Mouse (Mus musculus): ENCODE measurements at regions not wholly inside any gene's neighbourhood (a gene's known extent, or its start where the extent isn't known, plus 50 kb on each side); places are given as distances from the start of the nearest gene placed in this dataset.
A peak's percentile ranks its signal among the peaks of the same experiment; 100 is the strongest.

DNA sequence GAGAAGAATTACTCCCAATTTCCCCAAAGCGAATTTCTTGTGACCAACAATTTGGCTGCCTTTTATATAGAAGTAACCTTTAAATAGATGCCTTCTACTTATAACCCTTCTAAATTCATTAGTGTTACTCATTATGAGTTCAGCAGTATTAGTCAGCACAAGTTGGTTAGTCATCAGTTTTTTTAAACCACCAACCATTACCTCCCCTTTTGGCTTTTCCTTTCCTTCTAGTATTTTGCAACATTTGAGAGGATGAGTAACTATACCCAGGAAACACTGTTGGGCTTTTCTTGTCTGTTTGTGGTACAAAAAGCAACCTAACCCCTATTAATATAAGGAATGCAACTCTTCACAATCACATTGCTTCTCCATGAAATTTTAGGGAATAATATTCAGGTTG is 278.6 kb downstream of the Tex13c3 start:
- peak in 1 of 2 experiments; percentile 13 for DNase-seq (ENCODE audit: low spot score in 2 of 2)
- intact Hi-C loops (cut with DNase I): no loop called here

DNA sequence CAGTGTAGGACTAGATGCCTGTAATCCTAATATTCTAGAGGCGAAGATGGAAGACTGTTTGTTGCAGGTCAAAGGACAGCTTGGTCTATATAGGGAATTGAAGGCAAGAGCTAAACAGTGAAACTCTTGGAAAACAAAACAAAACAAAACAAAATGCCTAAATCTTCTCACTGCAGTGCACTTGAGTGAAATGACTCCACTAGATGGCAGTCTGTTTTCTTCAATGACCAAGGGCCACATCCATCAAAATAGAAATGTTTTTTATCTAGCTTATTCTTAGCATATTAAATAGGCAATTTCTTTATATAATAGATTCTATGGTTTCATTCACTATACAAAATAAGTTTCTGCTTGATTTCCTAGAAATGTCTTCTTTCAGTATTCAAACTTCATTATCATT is 279.7 kb downstream of the Tex13c3 start:
- intact Hi-C loops (cut with DNase I): no loop called here
- DNase-seq (ENCODE audit: low spot score in 2 of 2): no peak

DNA sequence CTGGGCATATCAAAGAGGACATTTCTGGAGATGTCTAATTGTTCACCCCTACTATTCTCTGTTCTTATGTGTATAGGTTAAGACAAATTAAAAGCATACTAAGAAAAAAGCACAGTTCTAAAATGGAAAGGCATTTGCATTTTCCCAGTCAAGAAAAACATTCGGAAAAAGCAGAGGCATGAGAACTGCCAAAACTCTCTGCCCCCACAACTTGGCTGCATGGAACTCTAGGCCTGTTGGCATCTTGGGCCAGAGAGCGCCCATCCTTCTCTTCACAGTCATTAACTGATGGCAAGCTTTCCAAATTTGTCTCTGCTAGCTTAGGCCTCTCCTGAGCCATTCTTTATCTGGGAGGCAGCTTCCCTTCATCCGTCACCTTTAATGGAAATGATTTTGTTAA is 281.6 kb downstream of the Tex13c3 start:
- DNase-seq (ENCODE audit: low spot score in 2 of 2): peak in 1 of 2 experiments; percentile 45
- intact Hi-C loops (cut with DNase I): no loop called here

DNA sequence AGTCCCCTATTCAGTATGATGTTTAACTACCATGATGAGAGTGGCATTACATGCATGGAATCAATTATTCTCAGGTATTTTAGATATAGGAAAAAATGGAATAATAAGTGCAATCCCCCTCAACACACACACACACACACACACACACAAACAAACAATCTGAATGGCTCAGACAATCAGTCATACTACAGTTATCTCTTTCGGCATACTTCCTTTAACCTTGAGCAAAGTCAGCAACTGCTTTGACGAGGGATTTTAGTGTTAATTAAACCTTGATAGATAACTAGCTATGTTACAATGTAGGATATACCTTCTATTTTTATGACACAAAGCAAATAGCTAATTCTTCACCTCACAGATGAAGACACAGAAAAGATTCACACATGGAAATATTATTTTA is 312.1 kb downstream of the Tex13c3 start:
- intact Hi-C loops (cut with DNase I): loop anchor here (10.0 kb wide), 1 partner anchor 294 kb away; no protein-coding TSS in a partner anchor
- DNase-seq (ENCODE audit: low spot score in 2 of 2): no peak

DNA sequence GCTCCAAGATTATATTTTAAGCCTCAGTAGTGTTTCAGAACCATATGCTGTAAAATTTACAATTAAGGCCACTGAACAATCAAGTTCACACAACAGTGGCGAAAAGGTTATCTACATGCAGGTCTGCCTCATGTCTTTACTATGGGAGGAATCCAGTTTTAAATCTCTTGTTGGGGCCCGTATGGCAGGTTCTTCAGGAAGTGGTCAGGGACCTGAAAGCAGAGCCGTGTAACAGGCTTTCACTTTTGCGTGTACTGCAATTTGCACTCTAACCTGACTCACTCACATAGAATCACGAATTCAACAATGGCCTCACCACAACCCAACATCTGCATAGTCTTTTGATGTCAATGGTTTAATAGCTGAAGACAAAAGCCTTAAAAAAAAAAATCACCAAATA is 312.6 kb downstream of the Tex13c3 start:
- intact Hi-C loops (cut with DNase I): loop anchor here (10.0 kb wide), 1 partner anchor 294 kb away; no protein-coding TSS in a partner anchor

DNA sequence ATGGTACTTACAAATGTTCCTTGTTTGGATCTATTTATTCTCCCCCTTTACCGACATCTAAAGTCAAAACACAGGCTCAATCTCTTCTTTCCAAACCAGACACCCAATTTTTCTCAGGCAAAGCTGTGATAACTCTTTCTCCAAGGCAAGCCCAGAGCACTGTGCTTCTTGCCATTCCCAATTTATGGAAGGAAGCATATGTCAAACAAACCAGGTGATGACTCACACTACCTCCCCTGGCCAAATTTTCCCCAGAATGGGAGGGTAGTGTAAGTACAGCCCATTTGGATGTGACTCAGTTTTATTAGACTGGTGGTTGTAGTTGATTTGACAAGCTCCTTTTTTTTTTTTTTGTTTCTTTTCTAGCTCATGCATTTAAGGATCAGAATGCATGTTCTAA is 313.0 kb downstream of the Tex13c3 start:
- peak in 1 of 2 experiments; percentile 42 for DNase-seq (ENCODE audit: low spot score in 2 of 2)
- intact Hi-C loops (cut with DNase I): loop anchor here (10.0 kb wide), 1 partner anchor 293 kb away; no protein-coding TSS in a partner anchor

More for the DNA sequence above, 312.6 kb downstream of the Tex13c3 start:
- DNase-seq (ENCODE audit: low spot score in 2 of 2): no peak

DNA sequence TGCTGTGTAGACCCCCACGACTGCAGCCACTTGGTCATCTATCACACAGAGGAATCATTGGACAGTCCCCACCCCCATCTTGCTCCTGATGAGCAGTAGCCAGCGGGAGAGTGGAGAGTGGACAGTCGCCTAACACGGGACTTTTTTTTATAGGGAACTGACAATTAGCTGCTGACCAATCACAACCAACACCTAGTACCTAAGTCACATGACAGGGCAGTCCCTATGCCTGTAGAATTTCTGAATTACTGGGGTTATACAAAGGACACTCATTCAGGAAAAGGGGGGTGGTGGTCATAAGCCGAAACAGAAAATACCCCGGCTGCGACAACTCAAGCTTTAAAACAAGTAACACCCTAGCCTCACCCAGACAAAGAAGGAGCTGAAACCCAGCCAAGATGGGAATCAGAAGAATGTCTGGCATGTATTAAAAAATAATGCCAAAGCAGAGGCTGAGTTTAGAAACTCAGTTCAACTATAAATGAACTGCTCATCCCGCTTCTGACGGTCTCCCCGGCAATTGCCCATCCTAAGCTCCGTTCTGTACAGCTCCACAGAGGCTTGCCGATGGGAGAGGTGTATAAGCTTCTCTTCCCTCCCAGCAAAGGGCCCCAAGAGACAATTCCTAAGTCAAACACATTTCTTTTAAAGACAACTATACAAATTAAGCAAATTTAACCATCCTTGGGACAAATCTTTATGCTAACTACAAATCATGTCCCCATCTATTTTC is 313.8 kb downstream of the Tex13c3 start:
- intact Hi-C loops (cut with DNase I): loop anchor here (10.0 kb wide), 1 partner anchor 292 kb away; no protein-coding TSS in a partner anchor
- DNase-seq (ENCODE audit: low spot score in 2 of 2): peak in 1 of 2 experiments; percentile 24

DNA sequence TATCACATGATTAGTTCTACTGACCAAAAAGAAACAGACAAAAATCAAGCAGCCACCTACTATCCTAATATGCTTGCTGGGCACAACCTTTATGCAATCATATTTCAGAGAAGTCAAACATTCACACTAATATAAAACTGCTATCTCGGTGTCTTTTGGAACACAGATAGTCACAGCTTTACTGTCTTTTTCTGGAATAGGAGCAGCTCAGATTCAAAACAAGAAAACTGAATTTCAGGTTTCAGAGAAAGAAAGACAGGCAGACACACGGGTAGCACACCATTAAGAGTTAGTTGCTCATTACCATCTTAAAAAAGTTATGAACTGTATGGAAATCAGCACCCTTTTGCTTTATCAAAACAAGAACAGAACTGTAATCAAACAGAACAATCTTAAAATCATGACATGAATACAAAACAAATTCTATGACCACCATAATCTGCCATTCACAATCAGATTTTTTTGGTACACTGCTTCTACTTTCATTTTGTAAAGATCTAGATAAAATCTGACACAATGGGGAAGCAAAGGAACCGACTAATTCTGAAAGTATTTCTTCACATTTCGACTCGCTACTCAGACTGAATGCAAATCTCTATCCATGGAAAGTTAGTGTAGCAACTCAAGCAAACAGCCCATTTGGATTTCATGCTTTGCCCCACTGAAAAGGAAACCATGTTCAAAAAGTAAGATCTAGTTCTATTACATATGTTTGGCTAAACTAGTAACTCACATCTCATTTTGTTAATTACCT is 315.1 kb downstream of the Tex13c3 start:
- intact Hi-C loops (cut with DNase I): loop anchor here (10.0 kb wide), 1 partner anchor 291 kb away; no protein-coding TSS in a partner anchor

DNA sequence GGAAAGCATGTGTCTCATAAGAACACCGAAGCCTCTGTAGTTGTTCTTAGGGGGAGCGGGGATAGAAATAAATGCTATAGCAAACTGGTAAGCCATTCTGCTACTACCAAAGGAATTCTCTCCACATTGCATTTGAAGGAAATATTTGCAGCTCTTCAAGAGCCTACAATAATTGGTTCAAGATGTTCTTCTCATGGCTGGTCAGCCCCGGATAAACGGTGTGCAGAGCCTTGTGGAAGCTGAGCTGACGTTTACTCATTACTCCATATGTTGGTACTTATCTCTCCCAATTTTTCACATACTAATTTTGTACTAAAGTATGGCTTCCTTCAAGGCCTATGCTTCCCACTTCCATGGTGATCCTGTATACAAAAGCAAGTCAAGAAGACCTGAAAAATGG is 317.0 kb downstream of the Tex13c3 start:
- intact Hi-C loops (cut with DNase I): loop anchor here (10.0 kb wide), 1 partner anchor 289 kb away; no protein-coding TSS in a partner anchor

More for the DNA sequence above, 315.1 kb downstream of the Tex13c3 start:
- DNase-seq (ENCODE audit: low spot score in 2 of 2): no peak

DNA sequence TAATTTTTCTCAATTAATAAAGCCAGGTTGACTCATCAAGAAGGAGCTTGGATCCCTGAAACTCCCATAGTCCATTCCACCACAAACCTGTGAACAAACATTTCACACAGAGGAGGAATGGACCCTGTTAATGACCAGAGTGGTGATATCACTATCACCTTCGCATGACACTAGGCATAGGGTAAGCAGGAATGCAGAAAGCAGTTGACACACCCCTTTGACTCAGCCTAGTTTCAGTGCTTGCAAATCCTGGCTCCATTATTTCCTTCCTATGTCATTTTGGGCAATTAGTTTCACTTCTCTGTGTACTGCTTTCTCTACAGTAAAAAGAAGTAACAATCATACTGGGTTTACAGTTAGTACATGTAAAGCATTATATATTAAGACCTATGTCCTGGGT is 318.2 kb downstream of the Tex13c3 start:
- DNase-seq (ENCODE audit: low spot score in 2 of 2): no peak
- intact Hi-C loops (cut with DNase I): loop anchor here (10.0 kb wide), 1 partner anchor 288 kb away; no protein-coding TSS in a partner anchor

More for the DNA sequence above, 317.0 kb downstream of the Tex13c3 start:
- DNase-seq (ENCODE audit: low spot score in 2 of 2): no peak

DNA sequence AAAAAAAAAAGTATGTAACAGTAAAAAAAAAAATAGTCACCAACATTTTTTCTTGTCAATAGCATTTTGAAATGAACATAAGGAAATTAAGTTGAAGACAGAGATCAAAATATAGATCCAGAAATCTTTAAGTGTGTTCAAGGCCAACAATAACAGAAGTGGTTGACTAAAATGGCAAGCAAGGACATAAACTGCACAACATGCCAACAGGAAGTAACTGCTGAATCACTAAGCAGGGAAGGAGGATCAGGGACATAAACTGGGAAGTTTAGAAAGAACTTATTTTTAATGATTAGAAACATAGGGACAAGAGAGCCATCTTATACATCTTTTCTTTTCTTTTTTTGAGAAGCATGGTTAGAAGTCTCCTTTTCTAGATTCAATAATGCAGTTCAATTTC is 318.8 kb downstream of the Tex13c3 start:
- intact Hi-C loops (cut with DNase I): loop anchor here (10.0 kb wide), 1 partner anchor 288 kb away; no protein-coding TSS in a partner anchor

DNA sequence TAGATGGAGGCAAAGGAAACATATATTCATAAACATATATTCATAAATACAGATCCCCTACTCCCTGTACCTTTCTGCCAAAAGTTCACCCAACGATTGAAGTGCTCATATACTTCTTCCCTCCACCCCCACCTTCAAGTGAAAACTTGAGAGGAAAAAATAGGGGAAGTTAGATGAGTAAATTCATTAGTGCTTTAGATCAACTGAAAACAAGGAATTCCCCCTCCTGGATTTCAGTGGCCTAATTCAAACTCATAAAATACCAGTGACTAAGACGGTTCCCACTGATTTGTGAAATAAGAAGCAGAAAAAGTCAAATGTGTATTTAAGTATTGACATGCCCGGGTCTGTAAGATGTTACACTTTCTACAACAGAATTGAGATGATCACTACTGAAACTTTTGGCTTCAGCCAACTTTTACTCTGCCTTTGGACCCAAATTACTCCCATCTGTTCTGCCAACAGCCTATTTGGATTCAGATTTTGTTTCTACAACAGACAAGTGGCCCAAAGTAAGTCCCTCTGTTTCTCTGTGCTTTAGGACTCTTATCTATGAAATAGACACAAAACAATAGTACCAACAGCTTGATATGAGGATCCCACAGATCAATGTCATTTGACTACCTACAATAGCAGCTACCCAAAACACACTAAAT is 320.7 kb downstream of the Tex13c3 start:
- intact Hi-C loops (cut with DNase I): loop anchor here (10.0 kb wide), 1 partner anchor 286 kb away; no protein-coding TSS in a partner anchor
- DNase-seq (ENCODE audit: low spot score in 2 of 2): no peak

More for the DNA sequence above, 318.8 kb downstream of the Tex13c3 start:
- DNase-seq (ENCODE audit: low spot score in 2 of 2): no peak

DNA sequence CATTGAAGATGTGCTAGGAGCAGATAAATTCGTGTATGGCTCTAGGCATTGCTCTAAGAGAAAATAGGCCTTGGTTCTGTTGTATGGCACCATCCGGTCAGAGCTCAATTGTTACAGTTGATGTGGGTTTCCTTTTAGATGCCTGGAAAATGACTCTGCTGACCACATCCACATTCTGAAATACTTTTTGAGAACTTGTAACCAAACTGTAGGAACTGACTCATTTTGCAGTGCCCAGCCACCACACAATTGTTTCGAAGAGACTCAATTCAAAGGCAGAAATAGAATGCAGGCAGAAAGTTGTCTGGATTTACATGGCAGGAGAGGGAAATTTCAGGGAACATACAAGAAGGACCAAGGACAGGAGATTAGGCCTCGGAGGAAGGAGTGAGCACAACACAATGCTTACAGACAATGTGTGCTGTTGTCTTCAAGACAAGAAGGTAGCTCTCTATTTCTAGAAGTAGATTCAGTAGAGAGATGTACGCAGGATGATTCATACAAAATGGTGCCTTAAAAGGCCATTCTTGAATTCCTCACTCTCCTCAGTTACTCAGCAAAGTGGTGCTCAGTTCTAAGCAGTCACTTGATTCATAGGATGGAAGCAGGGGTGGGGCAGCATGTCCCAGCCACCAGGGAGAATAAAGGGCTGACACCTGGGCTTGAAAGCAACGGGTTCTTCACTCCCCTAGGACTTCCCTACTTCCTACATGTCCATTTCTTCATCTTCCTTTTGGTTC is 323.5 kb downstream of the Tex13c3 start:
- intact Hi-C loops (cut with DNase I): no loop called here
- DNase-seq (ENCODE audit: low spot score in 2 of 2): no peak

DNA sequence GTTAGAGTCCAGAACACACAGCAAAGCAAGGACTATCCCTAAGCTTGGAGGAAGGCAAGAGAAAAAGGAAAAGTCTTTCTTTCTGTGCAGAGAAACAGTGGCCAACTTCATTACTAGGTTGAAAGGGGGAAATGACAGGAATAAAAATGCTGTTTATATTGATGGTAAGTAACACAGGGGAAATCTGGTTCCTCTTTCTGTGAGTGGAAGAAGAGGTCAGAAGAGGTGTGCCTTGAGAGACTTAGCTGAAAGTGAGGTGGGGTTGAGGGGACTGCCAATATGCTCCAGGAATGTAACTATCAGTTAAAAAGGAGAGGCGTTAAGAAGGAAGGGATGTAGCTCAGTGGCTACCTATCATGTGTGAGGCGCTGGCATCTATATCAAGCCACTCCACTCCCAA is 327.5 kb downstream of the Tex13c3 start:
- intact Hi-C loops (cut with DNase I): no loop called here
- no peak for DNase-seq (ENCODE audit: low spot score in 2 of 2)

DNA sequence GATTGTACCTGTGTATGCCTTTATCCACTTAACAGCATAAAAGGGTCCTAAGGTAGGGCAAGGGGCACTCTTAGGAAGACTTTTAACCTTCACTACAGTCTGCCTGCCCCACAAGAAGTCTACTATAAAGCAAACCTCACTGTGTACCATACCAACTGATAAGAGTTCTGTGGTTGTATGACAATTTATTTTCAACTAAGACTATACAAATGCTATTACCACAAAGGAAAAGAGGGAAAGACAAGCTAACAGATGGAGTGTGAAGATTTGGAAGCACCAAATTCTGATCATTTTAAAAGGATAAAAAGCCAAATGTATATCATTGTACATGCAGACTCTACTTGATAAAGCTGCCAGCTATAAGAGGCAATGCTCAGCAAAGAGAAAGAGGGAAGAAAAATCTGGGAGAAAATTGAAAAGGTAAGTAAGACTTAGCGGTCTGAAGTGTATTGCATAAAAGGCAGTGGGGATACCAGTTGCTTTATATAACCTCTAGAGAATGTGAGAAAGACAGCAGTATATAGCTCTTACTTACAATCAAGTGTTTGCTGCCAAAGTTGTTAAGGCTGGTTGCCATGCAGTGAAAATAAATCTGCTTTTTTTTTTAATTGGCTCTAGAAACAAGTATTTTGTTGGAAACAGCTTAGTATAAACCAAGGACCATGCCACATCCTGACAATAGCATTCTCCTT is 328.8 kb downstream of the Tex13c3 start:
- intact Hi-C loops (cut with DNase I): no loop called here

DNA sequence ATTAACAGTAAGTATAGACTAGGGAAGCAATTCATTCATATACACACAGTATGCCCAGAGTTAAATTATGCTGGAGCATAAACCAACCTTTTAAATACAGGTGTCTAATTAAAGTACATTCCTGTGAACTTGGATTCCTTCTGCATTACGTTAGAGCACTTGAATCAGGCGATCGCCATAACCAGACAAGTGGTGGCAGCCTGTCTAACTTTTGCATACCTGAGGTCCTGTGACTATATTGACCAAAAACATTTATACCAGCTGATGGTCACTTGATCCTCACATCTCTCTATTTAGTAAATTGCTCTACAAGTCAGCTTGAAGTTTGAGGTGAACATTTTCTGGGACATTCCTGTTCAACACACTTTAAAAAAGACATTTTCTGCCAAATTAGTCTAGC is 330.5 kb downstream of the Tex13c3 start:
- no peak for DNase-seq (ENCODE audit: low spot score in 2 of 2)
- intact Hi-C loops (cut with DNase I): no loop called here

More for the DNA sequence above, 328.8 kb downstream of the Tex13c3 start:
- DNase-seq (ENCODE audit: low spot score in 2 of 2): peak in 1 of 2 experiments; percentile 28

DNA sequence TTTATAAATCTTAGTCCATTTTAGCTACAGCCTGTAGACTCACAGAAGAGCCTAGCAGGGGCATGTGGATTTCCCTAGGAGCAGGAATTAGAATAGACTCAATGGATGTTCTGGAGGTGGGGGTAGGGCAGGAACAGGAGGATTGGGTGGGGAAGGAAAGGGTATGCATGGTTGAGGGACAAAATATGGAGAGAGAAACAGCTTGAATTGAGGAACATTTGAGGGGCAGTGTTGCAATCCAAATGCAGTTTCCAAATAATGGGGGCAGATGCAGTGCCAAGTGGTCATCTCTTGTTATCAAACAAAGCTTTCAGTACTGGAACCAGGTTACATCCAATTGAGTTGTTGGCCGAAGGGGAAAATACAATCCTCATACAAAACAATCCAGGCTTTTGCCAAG is 332.4 kb downstream of the Tex13c3 start:
- intact Hi-C loops (cut with DNase I): no loop called here
- DNase-seq (ENCODE audit: low spot score in 2 of 2): no peak

DNA sequence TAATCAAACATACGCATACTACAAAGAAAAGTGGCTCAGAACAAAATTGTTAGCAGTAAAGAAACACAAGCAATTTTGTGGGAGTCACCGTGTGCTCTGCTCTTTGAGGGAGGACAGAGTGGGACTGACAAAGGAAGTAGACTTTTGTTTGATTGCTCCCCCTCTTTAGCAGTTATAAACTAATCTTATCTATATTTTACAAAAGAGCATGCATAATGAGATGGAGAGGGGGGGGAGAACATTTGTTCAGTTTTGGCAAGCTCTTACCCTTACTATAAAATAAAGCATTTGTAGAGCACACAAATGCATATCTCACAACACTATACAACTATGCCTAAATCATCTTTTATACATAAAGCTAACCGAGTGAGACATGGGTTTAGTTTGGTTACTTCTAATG is 332.9 kb downstream of the Tex13c3 start:
- no peak for DNase-seq (ENCODE audit: low spot score in 2 of 2)
- intact Hi-C loops (cut with DNase I): no loop called here

DNA sequence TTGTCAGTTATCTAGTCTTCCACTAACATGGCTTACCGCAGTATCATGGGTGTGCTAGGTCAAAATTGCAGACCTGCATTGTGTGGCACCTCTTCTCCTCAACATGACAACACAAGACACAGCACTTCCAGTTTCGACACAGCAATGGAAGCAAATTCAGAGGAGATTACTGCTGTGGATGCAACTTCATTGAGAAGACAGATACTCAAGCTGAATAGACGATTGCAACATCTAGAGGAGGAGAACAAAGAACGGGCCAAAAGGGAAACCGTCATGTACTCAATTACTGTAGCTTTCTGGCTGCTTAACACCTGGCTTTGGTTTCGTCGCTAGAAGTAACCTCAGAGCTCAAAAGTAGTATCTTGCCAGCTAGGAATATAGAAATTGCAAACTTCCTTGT is 368.4 kb downstream of the Tex13c3 start:
- intact Hi-C loops (cut with DNase I): no loop called here
- no peak for DNase-seq (ENCODE audit: low spot score in 2 of 2)
